Mouse (Mus musculus) midbrain, embryonic 16.5 days (tissue): Measurements from ENCODE around the gene Mdm2. TPM values are rescaled to one million over a fixed set of nuclear protein-coding genes. Genes with fewer than 3 reads are reported as not detected.
"Not testable (repeated sequence)": the region's sequence is repeated elsewhere in the genome, so short reads cannot be mapped to it uniquely, and the experiment has no call there.

ENCODE experiments used
- ATAC-seq: fragments of 200-750 bp; cut with Nextera tagmentation; 2 replicates; pipeline ENCODE4 v1.8.0; 2017; ENCODE audit warnings: moderate TSS enrichment
- H3K27ac ChIP-seq: fragments of 300-500 bp; sonication (generic); 2 replicates; pipeline ENCODE4 v1.5.1; 2014; ENCODE audit warnings: mild to moderate bottlenecking, low read length, mixed read lengths
- H3K27me3 ChIP-seq: fragments of 300-500 bp; sonication (generic); 2 replicates; pipeline ENCODE4 v1.6.1; 2014; ENCODE audit warnings: low read depth, low read length, mixed read lengths; ENCODE audit not compliant: control insufficient read depth, insufficient read depth
- H3K36me3 ChIP-seq: fragments of 300-500 bp; sonication (generic); 2 replicates; pipeline ENCODE4 v1.6.1; 2014; ENCODE audit warnings: mild to moderate bottlenecking, low read length, moderate library complexity, mixed read lengths; ENCODE audit not compliant: control insufficient read depth, insufficient read depth
- H3K4me1 ChIP-seq: fragments of 300-500 bp; sonication (generic); 2 replicates; pipeline ENCODE4 v1.6.1; 2014; ENCODE audit warnings: mild to moderate bottlenecking, low read length, mixed read lengths; ENCODE audit not compliant: control insufficient read depth, insufficient read depth
- H3K4me2 ChIP-seq: fragments of 300-500 bp; sonication (generic); 2 replicates; pipeline ENCODE4 v1.6.1; 2014; ENCODE audit warnings: mild to moderate bottlenecking, low read length, mixed read lengths
- H3K4me3 ChIP-seq: fragments of 300-500 bp; sonication (generic); 2 replicates; pipeline ENCODE4 v1.5.1; 2014; ENCODE audit warnings: low read depth, mild to moderate bottlenecking, low read length, moderate library complexity, mixed read lengths
- H3K9ac ChIP-seq: fragments of 300-500 bp; sonication (generic); 2 replicates; pipeline ENCODE4 v1.6.1; 2014; ENCODE audit warnings: low read depth, low read length, mixed read lengths
- H3K9me3 ChIP-seq: fragments of 300-500 bp; sonication (generic); replicated peaks from 2 replicates; pipeline ENCODE4 v1.6.1; 2014; ENCODE audit warnings: mild to moderate bottlenecking, low read length, mixed read lengths; ENCODE audit not compliant: control insufficient read depth, poor library complexity, severe bottlenecking
- whole genome bisulfite sequencing: fragments of 180-500 bp; shearing (Covaris S2); extraction: QIAGEN DNeasy Blood & Tissue Kit; methylation state at CpG from one replicate; pipeline ENCODE4 v1.1.7; 2014; 5-methylcytosine and 5-hydroxymethylcytosine counted together
- polyA plus RNA-seq: library from polyadenylated mRNA; unstranded; fragments of >200 nt; fragmentation: Nextera tagmentation; extraction: Ambion mirVana; gene quantifications from 2 replicates; pipeline ENCODE4 v1.2.1, GENCODE M21; 2015

Gene Mdm2
- polyA plus RNA-seq, 1 experiment from 2014 or later: 53.1 TPM

GRCm38 (mm10) chr10:117749787-117750343 is 39.3 kb upstream of the Mdm2 start:
- H3K9ac ChIP-seq: no peak overlapping the region
- H3K9me3 ChIP-seq: no peaks in the 10 kb centered on the region
- H3K27ac ChIP-seq: no peak overlapping the region
- ATAC-seq: no peak
- no peaks in the 10 kb centered on the region for H3K27me3 ChIP-seq
- H3K4me3 ChIP-seq: no peak overlapping the region
- H3K4me2 ChIP-seq: no peak overlapping the region
- H3K4me1 ChIP-seq: peaks cover 4% of the 10 kb centered on the region
- peaks cover 10% of the 10 kb centered on the region for H3K36me3 ChIP-seq
- WGBS: 95% methylated on average over 14 of the region's 14 CpGs

- 95% methylated on average over 10 of the region's 10 CpGs for WGBS
- Histone ChIP-seq H3K9ac (no peak overlapping the region), H3K4me3 (no peak overlapping the region), H3K27ac (no peak overlapping the region), H3K9me3 (no peaks in the 10 kb centered on the region), H3K27me3 (no peaks in the 10 kb centered on the region), H3K4me2 (no peak overlapping the region), H3K36me3 (peaks cover 10% of the 10 kb centered on the region), H3K4me1 (peaks cover 9% of the 10 kb centered on the region)
- no peak for ATAC-seq
Observed at GRCm38 (mm10) chr10:117749050-117749686, 38.6 kb upstream of the Mdm2 start.

GRCm38 (mm10) chr10:117748276-117749049 is 37.9 kb upstream of the Mdm2 start:
- Histone ChIP-seq H3K27ac (no peak overlapping the region), H3K4me2 (no peak overlapping the region), H3K27me3 (no peaks in the 10 kb centered on the region), H3K9me3 (no peaks in the 10 kb centered on the region), H3K4me1 (peaks cover 16% of the 10 kb centered on the region), H3K9ac (no peak overlapping the region), H3K36me3 (peaks cover 10% of the 10 kb centered on the region), H3K4me3 (no peak overlapping the region)
- WGBS: 94% methylated on average over 10 of the region's 10 CpGs
- ATAC-seq: no peak

- Histone ChIP-seq H3K9ac (no peak overlapping the region), H3K4me2 (no peak overlapping the region), H3K4me1 (peaks cover 20% of the 10 kb centered on the region), H3K36me3 (peaks cover 10% of the 10 kb centered on the region), H3K27ac (no peak overlapping the region), H3K4me3 (no peak overlapping the region), H3K9me3 (no peaks in the 10 kb centered on the region), H3K27me3 (no peaks in the 10 kb centered on the region)
- ATAC-seq: no peak
- 94% methylated on average over 7 of the region's 7 CpGs for WGBS
Observed at GRCm38 (mm10) chr10:117747711-117748110, 37.2 kb upstream of the Mdm2 start.

GRCm38 (mm10) chr10:117746297-117746883 is 35.8 kb upstream of the Mdm2 start, which contains the start of gene Slc35e3:
Gene Slc35e3 (minus strand): TSS chr10:117746365.
- no peaks in the 10 kb centered on the region for H3K9me3 ChIP-seq

GRCm38 (mm10) chr10:117745570-117746296 is 35.2 kb upstream of the Mdm2 start:
- peak overlapping the region; percentile 80 for H3K9ac ChIP-seq
- peak overlapping the region; percentile 64 for H3K27ac ChIP-seq
- H3K9me3 ChIP-seq, H3K27me3 ChIP-seq, H3K36me3 ChIP-seq: not testable (repeated sequence)
- peaks cover 20% of the 10 kb centered on the region for H3K4me1 ChIP-seq
- peak; percentile 64 for ATAC-seq
- 0% methylated on average over 14 of the region's 46 CpGs for WGBS
- H3K4me2 ChIP-seq: peak overlapping the region; percentile 73
- peak overlapping the region; percentile 72 for H3K4me3 ChIP-seq

More at GRCm38 (mm10) chr10:117746297-117746883, 35.8 kb upstream of the Mdm2 start, which contains the start of gene Slc35e3:
- WGBS: 15% methylated on average over 38 of the region's 46 CpGs
- Histone ChIP-seq H3K27me3 (no peaks in the 10 kb centered on the region), H3K9ac (peak within 1 kb of the TSS; percentile 80), H3K4me2 (peak within 1 kb of the TSS; percentile 73), H3K4me3 (peak within 1 kb of the TSS; percentile 72), H3K27ac (peak within 1 kb of the TSS; percentile 64), H3K36me3 (peaks cover 7% of the 10 kb centered on the region), H3K4me1 (peaks cover 20% of the 10 kb centered on the region)
- peak; percentile 98 for ATAC-seq

GRCm38 (mm10) chr10:117743917-117744316 is 33.4 kb upstream of the Mdm2 start:
- ATAC-seq: no peak
- WGBS: 86% methylated on average over 4 of the region's 4 CpGs
- no peak overlapping the region for H3K27ac ChIP-seq
- no peaks in the 10 kb centered on the region for H3K27me3 ChIP-seq
- H3K4me1 ChIP-seq: peaks cover 20% of the 10 kb centered on the region
- no peak overlapping the region for H3K9ac ChIP-seq
- H3K36me3 ChIP-seq: peaks cover 7% of the 10 kb centered on the region; the same call in 1 of the 2 replicates
- H3K9me3 ChIP-seq: no peaks in the 10 kb centered on the region
- H3K4me3 ChIP-seq: no peak overlapping the region
- peak overlapping the region; percentile 18; the same call in 1 of the 2 replicates for H3K4me2 ChIP-seq

- 93% methylated on average over 2 of the region's 2 CpGs for WGBS
- Histone ChIP-seq H3K4me3 (no peak overlapping the region), H3K36me3 (peaks cover 8% of the 10 kb centered on the region), H3K4me2 (no peak overlapping the region), H3K27ac (no peak overlapping the region), H3K9ac (no peak overlapping the region), H3K4me1 (peaks cover 20% of the 10 kb centered on the region), H3K9me3 (no peaks in the 10 kb centered on the region), H3K27me3 (no peaks in the 10 kb centered on the region)
- ATAC-seq: no peak
Observed at GRCm38 (mm10) chr10:117743182-117743581, 32.6 kb upstream of the Mdm2 start.
